Mouse (Mus musculus) spleen, embryonic (tissue): ENCODE data around the gene Atp5k.

Source experiments
- CTCF ChIA-PET: fragments of 350-600 bp; sonication (Branson Sonifier 250); formaldehyde crosslinking; loops from one replicate; lab custom pipeline; 2022; lab: Charles Lee

The Atp5k gene

GRCm38 (mm10) chr5:108433804-108434587, at the start of gene Atp5k:
Gene Atp5k (minus strand): TSS chr5:108434448.
- CTCF ChIA-PET, result interaction anchor here (0.7 to 1.2 kb wide), 2 partner anchors 11 to 256 kb away, joined by 3 to 4 read pairs; no protein-coding TSS in a partner anchor

DNA sequence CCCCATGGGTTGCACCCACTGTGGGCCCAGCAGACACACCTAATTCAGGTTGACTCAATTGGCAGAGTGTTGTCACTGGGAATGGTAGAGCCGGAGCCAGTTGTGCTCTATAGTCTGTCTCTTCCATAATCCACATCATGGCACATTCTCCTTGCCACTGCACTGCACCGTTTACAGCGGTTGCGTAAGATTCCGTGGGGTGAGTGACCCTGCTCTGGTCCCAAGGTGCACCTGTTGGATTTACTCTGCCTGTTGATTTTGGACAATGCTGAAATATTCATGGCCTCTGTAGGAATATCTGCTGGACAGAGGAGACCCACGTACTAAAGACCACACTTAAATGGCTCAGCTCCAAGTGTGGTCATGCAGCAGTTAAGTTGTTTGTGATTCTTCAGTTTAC, 48.8 kb upstream of the Atp5k start:
- CTCF ChIA-PET, result interaction anchor here (0.5 to 0.7 kb wide), 2 partner anchors 148 to 172 kb away, joined by 3 to 17 read pairs; no protein-coding TSS in a partner anchor

GRCm38 (mm10) chr5:108475977-108476376, 41.7 kb upstream of the Atp5k start:
- CTCF ChIA-PET, result no interaction called here

- CTCF ChIA-PET, result no interaction called here
Measured at GRCm38 (mm10) chr5:108473737-108474136, 39.5 kb upstream of the Atp5k start.

DNA sequence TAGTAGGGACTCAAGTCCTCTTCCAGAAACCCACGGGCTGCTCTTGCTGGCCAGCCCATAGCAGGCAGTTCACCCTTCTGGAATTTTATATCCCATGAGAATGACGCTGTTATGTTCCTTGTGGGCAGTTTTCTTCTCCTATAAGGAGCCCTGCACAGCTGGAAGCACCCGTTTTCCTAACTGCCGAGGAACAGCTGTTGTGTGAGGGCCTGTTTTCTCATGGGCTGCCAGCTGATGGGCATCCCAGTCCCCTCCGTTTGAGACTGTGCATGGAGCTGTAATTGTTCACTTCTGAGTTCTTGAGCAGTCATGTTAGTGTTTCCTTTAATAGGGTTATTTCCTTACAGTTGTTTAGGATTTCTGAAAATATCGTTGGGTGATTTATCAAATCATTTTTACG, 35.4 kb upstream of the Atp5k start:
- CTCF ChIA-PET, result interaction anchor here (0.7 kb wide), 1 partner anchor 16 kb away, joined by 3 read pairs; no protein-coding TSS in a partner anchor

GRCm38 (mm10) chr5:108466647-108467046, 32.4 kb upstream of the Atp5k start:
- CTCF ChIA-PET, result no interaction called here

- CTCF ChIA-PET, result no interaction called here
Measured at GRCm38 (mm10) chr5:108465131-108465891, 31.1 kb upstream of the Atp5k start.

- CTCF ChIA-PET, result no interaction called here
Measured at GRCm38 (mm10) chr5:108462446-108462845, 28.2 kb upstream of the Atp5k start.

DNA sequence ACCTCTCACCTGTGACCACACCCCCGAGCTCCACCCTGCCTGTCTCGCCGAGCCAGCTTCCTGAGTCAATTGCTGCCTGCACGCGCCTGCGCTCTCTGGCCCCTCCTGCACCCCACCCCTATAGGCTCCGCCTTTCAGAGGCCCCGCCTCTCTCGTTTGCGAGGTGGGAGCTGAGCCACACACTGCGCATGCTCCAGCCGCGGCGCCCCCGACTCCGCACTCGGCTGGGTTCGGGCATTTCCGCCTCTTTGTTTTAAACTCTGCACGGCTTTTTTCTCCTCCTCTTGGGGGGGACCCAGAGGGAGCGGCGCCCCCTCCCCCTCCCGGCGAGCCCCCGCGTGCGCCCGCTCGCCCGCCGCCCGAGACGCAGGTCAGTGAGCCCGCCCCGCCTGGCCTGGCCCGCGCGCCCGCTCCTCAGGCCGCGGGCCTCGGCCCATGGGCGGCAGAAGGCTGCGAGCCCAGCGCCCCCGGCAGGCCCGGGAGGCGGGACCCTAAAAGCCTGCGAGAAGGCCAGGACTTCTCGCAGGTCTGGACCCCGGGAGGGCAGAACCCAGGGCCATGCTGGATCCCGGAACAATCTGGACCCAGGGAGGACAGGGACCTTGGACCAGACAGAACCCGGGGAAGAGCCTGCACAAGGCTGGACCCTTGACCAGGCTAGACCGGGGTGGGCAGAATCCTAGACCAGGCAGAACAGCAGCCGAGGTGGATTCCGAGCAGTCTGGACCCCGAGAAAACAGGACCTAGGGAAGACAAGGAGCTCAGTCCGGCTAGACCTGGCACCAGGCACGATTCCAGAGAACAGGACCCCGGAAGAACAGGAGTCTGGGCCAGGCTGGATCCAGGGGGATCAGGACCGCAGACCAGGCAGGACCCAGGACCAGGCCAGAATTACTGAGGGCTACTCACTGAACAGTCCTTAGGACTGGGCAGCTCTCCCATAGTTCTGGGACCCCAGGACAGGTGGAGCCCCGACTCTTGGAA, 27.1 kb upstream of the Atp5k start, which contains the start of gene Pcgf3:
Gene Pcgf3 (plus strand): TSS at position 151 of the 984 bp plus-strand sequence.
- CTCF ChIA-PET, result no interaction called here

GRCm38 (mm10) chr5:108460461-108460860, 26.2 kb upstream of the Atp5k start:
- CTCF ChIA-PET, result no interaction called here

GRCm38 (mm10) chr5:108458706-108459105, 24.5 kb upstream of the Atp5k start:
- CTCF ChIA-PET, result no interaction called here

DNA sequence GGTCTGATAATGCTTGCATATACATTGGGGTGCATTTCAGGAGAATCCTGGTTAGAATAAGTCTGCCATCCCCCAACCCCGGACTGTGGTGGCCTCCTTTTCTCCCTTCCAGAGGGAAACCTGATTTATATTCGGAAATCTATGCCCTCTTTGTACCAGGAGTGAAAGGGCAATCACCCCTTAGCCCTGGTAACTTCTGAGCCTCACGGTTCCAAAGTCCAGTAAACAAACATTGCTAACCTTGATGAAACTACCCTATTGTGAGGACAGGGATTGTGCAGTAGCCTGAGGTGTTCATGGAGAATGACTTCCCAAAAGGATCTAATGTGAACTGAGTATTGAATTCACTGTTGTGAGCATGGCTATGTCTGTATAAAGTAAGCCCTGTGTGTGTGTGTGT, 19.8 kb upstream of the Atp5k start:
- CTCF ChIA-PET, result interaction anchor here (0.6 kb wide), 1 partner anchor 765 kb away, joined by 3 read pairs; no protein-coding TSS in a partner anchor

GRCm38 (mm10) chr5:108452422-108452821, 18.2 kb upstream of the Atp5k start:
- CTCF ChIA-PET, result no interaction called here

- CTCF ChIA-PET, result no interaction called here
Measured at GRCm38 (mm10) chr5:108451611-108452010, 17.4 kb upstream of the Atp5k start.

DNA sequence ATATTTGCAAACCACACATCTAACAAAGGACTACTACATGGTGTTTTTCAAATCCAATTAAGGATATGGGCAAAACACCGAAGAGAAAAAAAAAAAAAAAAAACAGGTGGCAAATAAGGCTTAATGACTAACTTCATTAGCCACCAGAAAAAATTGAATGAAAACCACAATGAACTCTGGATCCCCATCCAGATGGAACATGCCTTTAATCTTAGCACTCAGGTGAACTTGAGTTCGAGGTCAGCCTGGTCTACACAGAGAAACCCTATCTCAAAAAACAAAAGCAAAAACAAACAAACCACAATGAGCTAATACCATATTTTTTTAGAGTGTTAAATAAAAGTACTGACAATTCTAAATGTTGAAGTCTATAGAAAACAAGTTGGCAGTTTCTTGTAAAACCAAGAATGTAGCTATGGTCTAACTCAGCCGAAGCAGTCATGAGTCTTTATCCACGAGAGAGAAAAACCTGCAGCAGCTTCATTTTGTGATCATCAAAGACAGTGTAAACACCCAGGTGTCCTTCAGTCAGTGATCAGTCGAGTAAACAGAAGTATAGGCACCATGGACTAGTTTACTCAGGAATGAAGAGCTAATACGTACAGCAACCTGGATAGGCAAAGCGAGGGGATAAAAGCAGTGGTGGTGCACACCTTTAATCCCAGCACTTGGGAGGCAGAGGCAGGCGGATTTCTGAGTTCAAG, 16.7 kb upstream of the Atp5k start:
- CTCF ChIA-PET, result no interaction called here

DNA sequence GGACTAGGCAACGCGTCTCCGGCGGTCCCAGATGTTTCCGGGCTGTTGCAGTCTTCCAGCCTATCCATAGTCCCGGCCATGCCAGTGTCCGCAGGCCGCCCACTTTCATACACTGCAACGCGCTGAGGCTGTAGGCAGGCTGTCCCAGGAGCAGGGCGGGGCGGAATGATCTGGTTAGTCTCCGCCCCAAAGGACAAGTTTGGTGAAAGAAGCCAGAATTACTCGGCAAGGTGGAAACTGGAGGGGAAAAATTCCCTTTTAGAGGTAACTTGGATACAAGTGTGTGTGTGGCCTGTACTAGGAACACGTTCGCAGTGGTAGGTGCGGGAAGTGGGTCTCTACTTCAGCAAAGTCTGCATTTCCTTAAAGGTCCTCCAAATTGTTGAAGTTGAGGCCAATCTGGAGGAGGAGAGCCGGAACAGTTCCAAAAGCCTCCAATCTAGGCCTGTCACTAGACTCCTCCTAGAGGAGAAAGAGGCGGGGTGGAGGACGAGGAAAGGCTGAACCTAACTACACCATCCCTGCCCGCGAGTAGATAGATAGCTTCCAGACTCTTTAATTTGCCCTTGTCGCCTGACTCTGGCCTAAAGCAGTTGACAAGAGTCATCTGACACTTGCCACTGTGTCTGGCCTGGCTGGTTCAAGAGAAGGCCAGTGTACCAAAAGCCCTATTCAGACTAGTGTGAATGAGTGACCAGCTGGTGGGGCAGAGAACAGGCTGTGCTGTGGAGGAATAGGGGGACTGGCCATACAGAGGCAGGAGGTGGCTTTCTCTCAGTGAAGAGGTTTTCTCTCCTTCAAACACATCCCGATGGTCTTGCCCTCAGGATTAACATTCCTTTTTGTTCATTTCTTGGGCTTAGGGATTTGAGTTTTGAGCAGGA, 14.8 kb upstream of the Atp5k start, which contains the start of gene Mfsd7a:
Gene Mfsd7a (minus strand): TSS at position 107 of the 884 bp plus-strand sequence.
- CTCF ChIA-PET, result no interaction called here

GRCm38 (mm10) chr5:108447857-108448256, 13.6 kb upstream of the Atp5k start:
- CTCF ChIA-PET, result no interaction called here

GRCm38 (mm10) chr5:108446973-108447372, 12.7 kb upstream of the Atp5k start:
- CTCF ChIA-PET, result no interaction called here

- CTCF ChIA-PET, result interaction anchor here (0.6 kb wide), 1 partner anchor 1741 kb away, joined by 15 read pairs; no protein-coding TSS in a partner anchor
Measured at GRCm38 (mm10) chr5:108436101-108436500, 1.9 kb upstream of the Atp5k start.
